Mouse (Mus musculus) embryonic facial prominence, embryonic 15.5 days (tissue): ENCODE data around the gene Pax2. TPM values are rescaled to one million over a fixed set of nuclear protein-coding genes. Genes with fewer than 3 reads are reported as not detected.

Experiments
- ATAC-seq: fragments of 200-750 bp; cut with Nextera tagmentation; 2 replicates; pipeline ENCODE4 v1.8.0; 2017; ENCODE audit warnings: low read depth, moderate TSS enrichment; ENCODE audit not compliant: insufficient number of reproducible peaks, low FRiP score, low TSS enrichment
- H3K27ac ChIP-seq: fragments of 300-500 bp; sonication (generic); replicated peaks from 2 replicates; pipeline ENCODE4 v1.5.1; 2015; ENCODE audit warnings: mild to moderate bottlenecking, inconsistent platforms
- H3K27me3 ChIP-seq: fragments of 300-500 bp; sonication (generic); 2 replicates; pipeline ENCODE4 v1.6.1; 2015; ENCODE audit warnings: inconsistent platforms
- H3K36me3 ChIP-seq: fragments of 300-500 bp; sonication (generic); 2 replicates; pipeline ENCODE4 v1.6.1; 2015; ENCODE audit warnings: mild to moderate bottlenecking, inconsistent platforms
- H3K4me1 ChIP-seq: fragments of 300-500 bp; sonication (generic); 2 replicates; pipeline ENCODE4 v1.6.1; 2015; ENCODE audit warnings: inconsistent platforms
- H3K4me2 ChIP-seq: fragments of 300-500 bp; sonication (generic); replicated peaks from 2 replicates; pipeline ENCODE4 v1.6.1; 2015; ENCODE audit warnings: mild to moderate bottlenecking, inconsistent platforms
- H3K4me3 ChIP-seq: fragments of 300-500 bp; sonication (generic); replicated peaks from 2 replicates; pipeline ENCODE4 v1.5.1; 2015; ENCODE audit warnings: mild to moderate bottlenecking, inconsistent platforms
- H3K9ac ChIP-seq: fragments of 300-500 bp; sonication (generic); 2 replicates; pipeline ENCODE4 v1.6.1; 2015; ENCODE audit warnings: inconsistent platforms
- H3K9me3 ChIP-seq: fragments of 300-500 bp; sonication (generic); replicated peaks from 2 replicates; pipeline ENCODE4 v1.6.1; 2016; ENCODE audit warnings: inconsistent platforms
- WGBS: fragments of 180-500 bp; shearing (Covaris S2); methylation state at CpG from one replicate; pipeline ENCODE4 v1.1.7; 2015; 5-methylcytosine and 5-hydroxymethylcytosine counted together
- polyA plus RNA-seq: library from polyadenylated mRNA; unstranded; fragments of >200 nt; fragmentation: Nextera tagmentation; extraction: Ambion mirVana; gene quantifications from 2 replicates; pipeline ENCODE4 v1.2.1, GENCODE M21; 2015

The Pax2 gene
- 0.08 TPM in 1 of 2 replicates, not detected in the other for polyA plus RNA-seq

DNA sequence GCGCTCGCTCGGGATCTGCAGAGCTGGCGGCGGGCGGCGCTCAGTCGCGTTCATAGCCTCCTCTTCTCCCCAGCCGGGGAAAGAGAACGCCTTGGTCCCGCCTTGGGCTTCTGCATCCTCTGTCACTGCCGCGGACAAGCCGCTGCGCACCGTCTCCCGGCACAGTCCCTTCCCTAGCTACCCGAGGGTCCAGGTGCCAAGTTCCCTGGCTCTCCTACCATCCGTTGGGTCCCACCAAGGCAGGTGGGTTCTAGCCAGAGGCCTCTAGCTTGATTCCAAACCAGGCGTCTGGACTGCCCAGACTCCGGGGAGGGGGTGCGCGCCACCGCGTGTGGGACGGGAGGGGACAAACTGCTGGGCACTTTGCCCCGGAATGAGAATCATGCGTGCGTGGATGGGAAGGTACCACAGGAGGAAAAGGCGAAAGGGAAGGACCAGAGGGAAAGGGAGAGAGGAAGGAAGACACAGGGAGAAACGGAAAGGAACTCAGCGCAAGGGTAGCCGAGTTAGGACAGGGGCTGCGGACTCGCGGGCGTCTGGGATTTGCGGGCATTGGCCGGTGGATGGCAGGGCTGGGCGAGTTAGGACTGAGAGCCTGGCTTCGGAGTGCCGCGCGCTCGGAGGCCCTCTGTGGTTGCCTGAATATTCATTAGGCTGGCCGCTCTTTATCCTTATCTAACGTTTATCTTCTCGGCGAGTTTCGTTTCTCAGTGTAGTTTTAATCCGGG lies at the start of gene Pax2:
TSS of gene Pax2 (plus strand) at position 353 of the 728 bp plus-strand sequence.
- Histone ChIP-seq H3K27ac (no peak within 1 kb of the TSS), H3K4me3 (peak within 1 kb of the TSS; percentile 36), H3K9ac (no peak within 1 kb of the TSS), H3K4me2 (peak within 1 kb of the TSS; percentile 57), H3K36me3 (no peaks in the 10 kb centered on the region), H3K9me3 (no peaks in the 10 kb centered on the region), H3K4me1 (peaks cover 35% of the 10 kb centered on the region), H3K27me3 (peaks cover 94% of the 10 kb centered on the region)
- WGBS: under 1% methylated on average over 52 of the region's 52 CpGs
- no peak for ATAC-seq

DNA sequence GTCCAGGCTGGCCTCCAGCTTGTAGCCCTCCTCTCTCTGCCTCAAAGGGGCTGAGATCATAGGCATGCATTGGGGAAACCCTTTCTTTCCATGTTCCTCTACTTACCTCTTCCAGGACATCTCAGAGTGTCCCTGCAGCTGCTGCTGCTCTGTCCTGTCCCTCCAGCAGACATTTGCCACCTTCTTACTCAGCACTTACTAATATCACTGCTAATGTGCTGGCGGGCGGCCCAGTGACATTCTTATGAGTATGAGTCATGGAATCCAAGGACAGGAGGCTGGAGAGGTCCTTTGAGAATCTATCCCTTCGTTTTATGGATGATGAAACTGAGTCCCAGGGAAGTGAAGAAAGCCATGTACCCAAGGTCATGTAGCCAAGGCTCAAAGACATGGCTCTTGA lies 47.0 kb upstream of the Pax2 start:
- Histone ChIP-seq H3K9me3 (no peaks in the 10 kb centered on the region), H3K36me3 (no peaks in the 10 kb centered on the region), H3K27me3 (peaks cover 9% of the 10 kb centered on the region; the same call in 1 of the 2 replicates), H3K4me3 (no peak overlapping the region), H3K9ac (no peak overlapping the region), H3K4me2 (no peak overlapping the region), H3K27ac (no peak overlapping the region), H3K4me1 (no peaks in the 10 kb centered on the region)
- WGBS: 56% methylated on average over 3 of the region's 3 CpGs
- ATAC-seq: no peak

DNA sequence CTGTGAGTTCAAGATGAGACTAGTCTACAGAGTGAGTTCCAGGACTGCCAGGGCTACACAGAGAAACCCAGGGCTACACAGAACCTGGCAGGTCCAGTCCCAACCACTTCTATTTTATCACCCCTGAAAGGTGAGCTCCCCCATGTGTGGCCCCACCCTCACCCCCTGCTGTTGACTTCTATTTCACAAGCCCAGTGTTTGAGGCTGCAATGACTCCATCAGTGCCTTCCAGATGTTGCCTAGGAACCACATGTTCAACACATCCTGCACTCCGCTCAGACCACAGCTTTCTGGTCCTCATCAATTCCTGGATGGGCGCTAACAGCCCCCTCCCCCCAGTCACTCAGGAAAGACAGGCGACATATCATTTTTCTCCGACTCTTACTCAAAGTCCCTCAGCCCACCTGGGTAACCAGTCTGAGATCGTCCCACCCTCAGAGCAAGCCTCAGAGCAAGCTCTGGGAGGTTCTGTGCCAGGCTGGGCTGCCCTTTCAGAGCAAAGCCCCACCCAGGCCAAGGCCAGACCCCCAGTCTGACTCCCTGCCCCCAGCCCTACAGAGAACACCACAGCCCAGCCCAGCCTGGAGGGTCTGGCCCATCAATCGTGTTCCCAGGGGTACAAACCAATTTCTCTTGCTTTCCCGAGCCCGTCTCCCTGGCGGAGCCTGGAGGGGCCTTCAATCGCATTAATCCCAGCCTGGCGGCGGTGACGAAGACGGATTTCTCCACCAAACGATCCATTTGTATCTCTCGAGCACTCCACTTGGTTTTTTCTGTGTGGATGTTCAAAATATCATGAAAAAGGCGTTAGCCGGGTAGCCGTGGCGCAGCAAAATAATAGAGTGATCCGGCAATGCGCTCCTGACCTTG lies 38.9 kb upstream of the Pax2 start:
- H3K36me3 ChIP-seq: no peaks in the 10 kb centered on the region
- no peak overlapping the region for H3K4me2 ChIP-seq
- H3K9me3 ChIP-seq: no peaks in the 10 kb centered on the region
- peaks cover 43% of the 10 kb centered on the region for H3K27me3 ChIP-seq
- no peak overlapping the region for H3K9ac ChIP-seq
- 58% methylated on average over 22 of the region's 22 CpGs for WGBS
- no peak overlapping the region for H3K27ac ChIP-seq
- peaks cover 14% of the 10 kb centered on the region for H3K4me1 ChIP-seq
- ATAC-seq: no peak
- H3K4me3 ChIP-seq: no peak overlapping the region

DNA sequence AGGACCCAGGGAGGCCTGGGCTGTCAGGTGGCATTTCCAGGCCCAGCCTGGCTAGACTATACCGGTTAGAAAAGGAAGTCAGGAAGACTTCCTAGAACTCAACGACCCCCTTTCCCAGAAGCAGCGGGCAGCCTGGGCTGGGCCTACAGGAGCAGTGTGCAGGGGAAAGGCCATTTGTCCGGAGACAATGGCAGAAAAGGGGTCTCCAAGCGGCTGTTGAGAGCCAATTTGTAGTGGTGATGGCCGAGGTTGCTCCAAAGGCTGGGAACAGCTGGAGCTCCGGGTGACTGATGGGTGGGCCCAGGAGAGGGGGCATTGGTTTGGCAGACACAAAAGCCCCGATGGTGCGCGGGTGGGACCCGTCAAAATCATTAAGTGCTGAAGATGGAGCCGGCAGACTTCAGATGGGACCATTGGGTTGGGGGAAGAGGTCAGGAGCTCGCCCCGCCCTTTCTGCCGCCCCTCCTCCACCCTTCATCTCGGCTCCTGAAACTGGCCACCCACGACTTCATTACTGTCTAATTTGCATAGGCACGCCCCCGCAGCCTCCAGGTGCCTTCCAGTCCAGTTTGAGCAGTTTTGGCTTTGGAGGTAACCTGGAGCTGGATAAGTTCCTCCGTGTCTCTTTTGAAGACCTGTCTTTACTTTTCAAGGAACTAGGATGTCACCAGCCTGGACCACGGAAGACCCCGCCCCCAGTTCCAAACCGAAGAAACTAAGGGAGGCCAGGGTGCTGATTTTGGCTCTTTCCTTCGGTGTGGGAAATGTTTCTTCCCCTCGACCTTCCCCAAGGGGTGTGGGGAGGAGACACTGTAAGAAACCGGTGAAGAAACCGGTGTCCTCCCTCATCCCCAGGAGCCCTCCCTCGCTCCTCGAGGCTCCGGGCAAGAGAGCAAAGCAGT lies 36.3 kb upstream of the Pax2 start:
- Histone ChIP-seq H3K36me3 (no peaks in the 10 kb centered on the region), H3K4me1 (peaks cover 26% of the 10 kb centered on the region), H3K9me3 (no peaks in the 10 kb centered on the region), H3K27me3 (peaks cover 63% of the 10 kb centered on the region), H3K9ac (0 out of 2 replicates have a peak overlapping the region, but pooled peaks have one; percentile 21), H3K4me3 (peak overlapping the region; percentile 43), H3K27ac (no peak overlapping the region), H3K4me2 (peak overlapping the region; percentile 93)
- no peak for ATAC-seq
- WGBS: 5% methylated on average over 30 of the region's 30 CpGs

DNA sequence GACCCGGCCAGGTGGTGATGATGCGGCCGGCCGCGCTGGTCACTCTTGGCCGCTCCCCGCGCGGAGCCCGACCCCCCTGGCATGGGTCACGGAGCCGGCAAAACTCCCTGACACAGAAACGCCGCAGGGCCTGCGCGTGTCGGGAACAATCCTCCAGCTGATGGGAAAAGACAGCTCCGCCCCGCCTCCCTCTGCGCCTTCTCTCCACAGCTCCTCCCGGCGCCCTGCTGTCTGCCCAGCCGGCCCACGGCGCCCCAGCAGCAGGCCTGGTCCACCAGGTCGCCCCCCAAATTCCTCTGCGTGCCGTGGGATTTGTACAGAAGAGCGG lies 35.7 kb upstream of the Pax2 start:
- H3K27me3 ChIP-seq: peaks cover 65% of the 10 kb centered on the region
- no peaks in the 10 kb centered on the region for H3K9me3 ChIP-seq
- peak overlapping the region; percentile 43 for H3K4me3 ChIP-seq
- WGBS: under 1% methylated on average over 29 of the region's 29 CpGs
- no peaks in the 10 kb centered on the region for H3K36me3 ChIP-seq
- H3K4me1 ChIP-seq: peaks cover 27% of the 10 kb centered on the region
- H3K27ac ChIP-seq: no peak overlapping the region
- 0 out of 2 replicates have a peak overlapping the region, but pooled peaks have one; percentile 21 for H3K9ac ChIP-seq
- ATAC-seq: no peak
- peak overlapping the region; percentile 93 for H3K4me2 ChIP-seq

DNA sequence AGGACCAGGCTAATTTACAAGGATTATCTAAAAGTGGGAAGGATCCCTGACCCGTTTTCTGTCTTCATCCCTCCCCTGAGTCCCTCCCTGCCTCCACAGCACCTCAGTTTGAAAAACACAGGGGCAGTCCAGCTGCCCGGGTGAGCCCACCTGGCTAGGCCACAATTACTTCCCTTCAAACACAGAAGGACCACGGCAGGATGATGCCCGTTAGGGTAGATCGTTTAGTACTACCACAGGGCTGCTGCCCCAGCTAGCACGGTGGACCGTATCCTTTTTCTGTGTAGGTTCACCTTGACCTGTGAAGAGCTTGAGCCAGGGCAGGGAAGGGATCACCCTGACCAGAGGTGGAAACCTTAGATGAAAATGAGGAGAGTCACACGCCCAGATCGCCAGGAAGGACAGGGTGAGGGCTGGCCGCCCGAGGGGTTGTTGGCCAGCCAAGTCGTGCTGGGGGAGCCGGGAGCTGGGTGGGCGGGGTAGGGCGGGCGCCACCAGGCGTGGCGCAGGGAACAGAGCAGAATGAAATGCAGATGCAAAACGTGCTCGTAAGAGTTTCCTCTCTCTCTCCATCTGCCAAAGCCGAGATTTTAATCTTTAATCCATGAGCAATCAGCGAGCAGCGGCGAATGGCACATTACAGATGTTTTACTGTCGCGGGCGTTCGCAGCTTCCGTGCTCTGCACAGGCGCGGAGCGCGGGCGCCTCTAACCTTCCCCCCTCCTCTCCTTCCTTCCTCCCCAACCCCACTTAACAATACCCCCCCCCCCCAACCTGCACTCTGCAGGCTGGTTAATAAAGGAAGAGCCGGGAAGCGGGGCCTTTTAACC lies 32.0 kb upstream of the Pax2 start:
- peaks cover 75% of the 10 kb centered on the region for H3K27me3 ChIP-seq
- ATAC-seq: no peak

DNA sequence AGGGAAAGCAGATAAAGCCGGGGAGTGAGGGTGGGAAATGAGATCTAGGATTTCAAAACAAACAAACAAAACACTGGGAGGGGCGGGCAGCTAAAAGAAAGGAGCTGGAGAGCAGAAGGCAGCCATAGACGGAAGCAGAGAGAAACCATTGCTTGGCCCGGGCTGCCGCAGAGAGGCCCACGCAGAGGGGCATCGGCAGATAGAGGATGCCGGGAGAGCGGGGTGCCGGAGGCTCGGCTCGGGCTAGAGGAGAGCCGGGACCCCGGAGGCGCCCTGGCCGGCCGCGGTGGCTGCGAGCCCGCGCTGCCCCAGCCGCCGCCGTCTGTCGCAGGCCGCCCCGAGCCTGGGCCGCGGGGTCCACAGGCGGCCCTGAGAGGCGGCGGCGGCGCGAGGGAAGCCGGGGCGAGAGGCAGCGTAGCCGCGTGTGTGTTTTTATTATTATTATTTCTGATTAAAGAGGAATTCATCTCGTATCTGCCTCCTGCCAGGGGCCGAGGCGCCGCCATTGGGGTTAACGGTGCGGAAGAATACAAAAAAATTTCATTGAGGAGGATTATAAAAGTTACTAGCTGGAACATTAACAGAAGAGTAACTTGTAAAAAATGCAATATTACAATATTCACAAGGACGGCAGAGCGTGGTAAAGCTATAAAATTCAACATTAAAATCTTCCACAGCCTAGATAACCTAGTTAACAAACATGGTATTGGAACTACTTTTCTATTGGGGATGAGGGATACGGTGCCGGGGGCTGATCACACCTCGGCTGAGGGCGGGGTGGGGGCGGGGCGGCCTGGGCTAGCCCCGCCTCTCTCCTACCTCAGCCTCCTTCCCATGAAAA lies 29.7 kb upstream of the Pax2 start:
- WGBS: under 1% methylated on average over 55 of the region's 55 CpGs
- H3K9me3 ChIP-seq: no peaks in the 10 kb centered on the region
- H3K4me3 ChIP-seq: peak overlapping the region; percentile 56
- peaks cover 16% of the 10 kb centered on the region for H3K4me1 ChIP-seq
- H3K9ac ChIP-seq: peak overlapping the region; percentile 59
- 0 out of 2 replicates have a peak overlapping the region, but pooled peaks have one; percentile 45 for H3K27ac ChIP-seq
- H3K36me3 ChIP-seq: no peaks in the 10 kb centered on the region
- H3K4me2 ChIP-seq: peak overlapping the region; percentile 66
- ATAC-seq: 0 out of 2 replicates have a peak, but pooled peaks have one; percentile 30
- peaks cover 68% of the 10 kb centered on the region for H3K27me3 ChIP-seq

More for the DNA sequence above, 32.0 kb upstream of the Pax2 start:
- Histone ChIP-seq H3K27ac (no peak overlapping the region), H3K9ac (no peak overlapping the region), H3K4me2 (peak overlapping the region; percentile 48), H3K9me3 (no peaks in the 10 kb centered on the region), H3K4me3 (peak overlapping the region; percentile 24), H3K4me1 (peaks cover 30% of the 10 kb centered on the region), H3K36me3 (no peaks in the 10 kb centered on the region)
- under 1% methylated on average over 36 of the region's 36 CpGs for WGBS

DNA sequence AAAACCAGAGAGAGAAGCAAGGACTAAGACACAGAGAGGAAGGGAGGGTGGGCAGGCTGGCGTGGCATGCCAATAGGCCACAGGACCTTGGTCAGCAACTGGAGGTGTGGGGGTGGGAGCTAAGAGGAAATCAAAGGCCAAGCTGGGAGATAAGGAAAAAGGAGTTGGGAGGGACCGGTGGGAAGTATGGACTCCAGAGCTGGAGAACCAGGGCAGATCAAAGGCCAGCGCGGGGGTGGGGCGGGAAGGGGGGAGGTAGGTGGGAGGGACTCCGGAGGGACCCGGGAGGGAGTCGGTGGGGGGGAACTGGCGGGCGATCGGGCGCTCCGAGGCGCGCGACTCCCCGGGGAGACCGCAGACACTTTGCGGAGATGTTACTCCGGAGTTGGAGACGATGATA lies 21.7 kb upstream of the Pax2 start:
- WGBS: 4% methylated on average over 21 of the region's 21 CpGs
- Histone ChIP-seq H3K4me1 (peaks cover 8% of the 10 kb centered on the region), H3K4me3 (no peak overlapping the region), H3K36me3 (no peaks in the 10 kb centered on the region), H3K4me2 (no peak overlapping the region), H3K9me3 (no peaks in the 10 kb centered on the region), H3K27me3 (peaks cover 95% of the 10 kb centered on the region), H3K9ac (no peak overlapping the region), H3K27ac (no peak overlapping the region)
- no peak for ATAC-seq

DNA sequence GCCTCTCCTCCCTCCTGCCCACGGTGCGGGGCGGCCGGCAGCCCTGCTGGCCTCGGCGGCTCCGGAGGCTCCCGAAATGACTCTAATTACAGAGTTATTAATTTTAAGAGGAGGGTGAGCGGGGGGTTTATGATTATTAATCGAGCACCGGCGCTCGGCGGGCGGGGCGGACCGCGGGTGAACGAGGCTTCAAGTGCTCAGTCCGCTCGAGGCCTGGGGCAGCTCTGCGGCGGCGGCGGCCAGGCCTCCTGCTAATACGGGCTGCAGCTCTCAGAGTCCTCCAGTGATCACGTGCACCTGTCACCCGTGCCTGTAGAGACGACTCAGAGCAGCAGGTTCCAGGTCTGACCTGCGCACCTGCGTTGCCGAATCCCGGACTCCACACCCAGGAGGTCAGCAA lies 21.2 kb upstream of the Pax2 start:
- Histone ChIP-seq H3K4me3 (no peak overlapping the region), H3K9ac (no peak overlapping the region), H3K9me3 (no peaks in the 10 kb centered on the region), H3K36me3 (no peaks in the 10 kb centered on the region), H3K27me3 (peaks cover 97% of the 10 kb centered on the region), H3K4me2 (no peak overlapping the region), H3K27ac (no peak overlapping the region), H3K4me1 (peaks cover 8% of the 10 kb centered on the region)
- under 1% methylated on average over 33 of the region's 33 CpGs for WGBS
- ATAC-seq: no peak
